Mouse (Mus musculus): ENCODE results near the gene Ccdc185. TPM values are rescaled to one million over a fixed set of nuclear protein-coding genes. Genes with fewer than 3 reads are reported as not detected.

Ccdc185 gene
- not detected in 2 replicates for polyA plus RNA-seq (2012; rRNA removed)

- no peak for DNase-seq (ENCODE audit: low spot score)
Measured at GRCm38 (mm10) chr1:182749080-182749479, at the start of gene Ccdc185. Ccdc185 (minus strand) TSS chr1:182749180.

DNA sequence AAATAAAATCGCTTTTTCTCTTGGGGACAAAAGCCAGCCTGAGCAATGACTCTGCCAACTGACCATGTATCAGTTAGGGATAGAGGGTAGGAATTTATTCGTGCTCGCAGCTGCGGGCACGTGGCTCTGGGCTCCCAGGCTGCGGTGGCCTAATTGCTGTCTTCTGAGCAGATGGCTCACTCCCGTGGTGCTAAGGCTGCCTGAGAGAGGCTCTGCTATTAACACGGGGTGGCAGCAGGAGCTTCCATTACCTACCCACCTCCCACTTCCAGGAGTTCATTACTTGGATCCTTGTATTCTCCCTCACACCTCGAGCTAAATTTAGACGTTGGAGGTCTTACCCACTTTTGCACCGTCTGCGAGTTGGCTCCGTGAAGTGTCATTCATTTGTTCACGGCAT, 48.1 kb upstream of the Ccdc185 start:
- DNase-seq (ENCODE audit: low spot score): no peak

DNA sequence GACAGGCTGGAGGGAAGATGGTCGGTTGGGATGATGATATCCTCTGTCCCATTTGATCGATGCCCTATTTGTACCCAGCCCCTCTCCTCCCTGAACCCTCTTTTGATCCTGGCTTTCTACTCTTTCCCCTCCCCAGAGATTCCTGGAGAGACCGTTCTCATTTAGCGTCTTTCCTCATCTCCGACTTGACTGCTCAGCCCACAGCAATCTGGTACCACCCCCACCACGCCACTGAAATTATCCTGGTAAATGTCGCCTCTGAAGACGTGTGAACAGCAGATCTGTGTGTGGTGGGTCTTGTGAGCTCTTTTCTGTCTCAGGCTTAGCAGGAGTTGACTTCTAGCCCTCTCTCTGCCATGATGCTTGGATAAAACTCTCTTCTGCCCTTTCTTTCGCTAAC, 45.6 kb upstream of the Ccdc185 start:
- DNase-seq (ENCODE audit: low spot score): no peak

GRCm38 (mm10) chr1:182794221-182794620, 45.2 kb upstream of the Ccdc185 start:
- DNase-seq (ENCODE audit: low spot score): no peak

DNA sequence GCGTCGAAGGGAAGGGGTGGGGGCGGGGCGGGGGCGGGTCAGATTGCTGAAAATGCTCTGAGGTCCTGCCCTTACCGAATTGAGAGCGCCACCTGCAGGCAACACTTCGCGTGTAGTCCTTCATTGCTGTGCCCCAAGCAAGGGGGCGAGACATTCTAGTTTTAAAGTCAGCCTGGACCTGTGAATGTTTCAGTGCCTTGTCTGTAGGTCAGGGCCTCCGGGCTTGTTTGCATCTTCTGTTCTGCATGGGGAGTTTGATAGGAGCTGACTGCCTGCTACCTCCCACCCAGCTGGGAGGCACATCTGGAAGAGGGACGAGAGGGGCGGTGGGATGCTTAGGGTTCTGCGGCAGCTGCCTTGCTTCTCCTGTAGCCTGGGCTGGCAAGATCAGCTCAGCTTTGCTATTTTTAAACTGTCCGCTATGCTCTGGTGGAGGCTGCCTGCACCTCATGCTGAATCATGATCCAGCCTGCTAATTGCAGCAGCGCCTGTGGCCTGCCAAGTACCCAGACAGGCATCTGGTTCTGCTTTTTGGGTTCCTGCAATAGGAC, 43.6 kb upstream of the Ccdc185 start:
- peak; percentile 29 for DNase-seq (ENCODE audit: low spot score)

DNA sequence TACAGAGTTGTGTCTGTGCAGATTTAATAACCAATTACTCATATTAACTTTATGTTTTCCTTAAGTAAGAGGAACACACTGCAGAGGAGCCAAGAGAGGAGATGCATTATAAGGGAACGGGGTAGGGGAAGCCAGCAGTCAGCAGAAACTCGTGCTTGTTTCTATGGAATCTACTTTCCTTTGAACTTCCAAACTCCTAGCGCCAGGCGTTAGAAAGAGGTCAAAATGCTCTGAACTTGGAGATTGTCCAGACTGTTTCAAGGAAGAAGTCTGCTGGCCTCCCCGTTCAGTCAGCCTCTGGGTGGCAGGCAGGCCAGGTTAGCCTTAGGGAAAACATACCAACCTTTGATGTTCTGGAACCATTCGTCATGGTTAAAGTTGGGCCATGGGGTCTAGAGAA, 39.9 kb upstream of the Ccdc185 start:
- DNase-seq (ENCODE audit: low spot score): no peak

GRCm38 (mm10) chr1:182787030-182787429, 38.0 kb upstream of the Ccdc185 start:
- DNase-seq (ENCODE audit: low spot score): no peak

DNA sequence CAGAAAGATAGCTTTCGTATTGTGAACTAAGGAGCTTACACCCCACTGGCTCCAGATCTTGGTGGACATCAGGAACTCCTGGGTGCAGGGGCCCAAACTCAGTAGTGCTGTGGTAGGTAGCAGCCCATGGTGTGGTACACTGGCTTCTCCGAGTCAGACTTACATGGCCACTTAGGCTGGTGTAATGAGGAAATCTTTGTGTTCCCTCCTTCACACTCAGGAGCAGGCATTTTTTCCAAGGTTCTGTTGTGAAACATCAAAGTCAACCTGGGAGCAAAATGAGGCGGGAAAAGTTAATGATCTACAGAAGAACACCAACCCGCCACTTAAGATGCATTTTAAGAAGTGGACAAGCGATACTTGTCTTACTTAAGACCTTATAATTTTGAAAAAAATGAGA, 36.5 kb upstream of the Ccdc185 start:
- DNase-seq (ENCODE audit: low spot score): no peak

DNA sequence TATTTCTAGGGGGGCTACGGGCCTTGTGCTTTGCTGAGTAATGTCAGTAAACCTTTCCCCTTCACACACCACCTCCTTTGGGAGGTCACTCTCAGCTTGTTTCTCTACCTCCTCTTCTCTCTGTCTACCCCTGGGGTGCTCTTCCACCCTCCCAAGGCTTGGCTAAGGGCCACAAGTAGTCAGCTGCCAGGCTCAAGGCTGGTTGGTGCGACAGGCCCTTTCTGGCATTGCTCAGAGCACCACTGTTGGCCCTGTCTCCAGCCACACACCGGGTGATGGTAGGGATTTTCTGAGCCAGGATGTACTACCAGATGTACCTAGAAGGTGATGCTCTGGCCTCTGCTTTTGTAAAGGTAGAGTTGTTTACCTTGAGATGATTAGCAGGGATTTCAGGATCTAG, 35.8 kb upstream of the Ccdc185 start:
- DNase-seq (ENCODE audit: low spot score): no peak

DNA sequence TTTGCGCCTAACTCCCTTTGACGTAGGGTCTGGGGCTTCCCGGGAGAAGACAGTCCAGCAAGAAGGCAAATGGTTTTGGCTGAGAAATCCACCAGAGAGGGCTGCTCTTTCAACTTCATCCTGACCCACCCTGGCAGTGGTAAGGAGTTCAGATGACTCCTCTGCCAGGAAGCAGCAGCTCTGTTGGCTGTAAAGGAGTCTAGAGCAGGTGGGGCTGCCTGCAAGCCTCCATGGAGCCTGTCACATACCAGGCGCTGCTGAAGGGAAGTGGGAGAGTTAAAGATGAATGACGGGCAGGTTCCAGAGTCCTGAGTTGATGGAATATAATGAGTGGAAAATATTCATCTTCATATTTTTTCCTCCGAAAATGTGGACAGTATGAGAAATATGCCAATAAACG, 34.8 kb upstream of the Ccdc185 start:
- no peak for DNase-seq (ENCODE audit: low spot score)

DNA sequence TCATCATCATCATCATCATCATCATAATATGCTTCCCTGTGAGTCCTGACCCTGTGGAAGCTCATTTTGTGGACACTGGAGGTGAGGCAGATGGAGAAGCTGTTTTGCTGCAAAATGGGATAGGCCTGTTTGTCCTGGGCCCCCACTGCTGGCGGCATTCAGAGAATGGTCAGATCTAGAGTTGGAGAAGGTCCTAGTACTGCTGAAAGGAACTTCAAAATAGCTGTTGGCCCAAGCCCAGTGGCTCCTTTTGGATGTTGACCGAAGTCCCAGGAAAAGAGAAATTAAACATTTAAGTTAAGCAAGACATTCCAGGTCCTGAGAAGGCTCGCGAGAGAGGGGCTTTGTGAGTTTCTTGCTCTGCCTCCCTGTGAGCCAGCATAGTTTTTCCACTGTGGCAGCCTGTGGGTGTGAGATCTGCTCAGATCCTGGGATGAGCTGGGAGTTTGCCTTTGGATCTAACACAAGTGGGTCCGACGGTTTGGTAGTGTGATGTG, 30.1 kb upstream of the Ccdc185 start:
- DNase-seq (ENCODE audit: low spot score): no peak

GRCm38 (mm10) chr1:182778225-182778624, 29.2 kb upstream of the Ccdc185 start:
- DNase-seq (ENCODE audit: low spot score): no peak

GRCm38 (mm10) chr1:182776749-182777410, 27.9 kb upstream of the Ccdc185 start:
- no peak for DNase-seq (ENCODE audit: low spot score)

DNA sequence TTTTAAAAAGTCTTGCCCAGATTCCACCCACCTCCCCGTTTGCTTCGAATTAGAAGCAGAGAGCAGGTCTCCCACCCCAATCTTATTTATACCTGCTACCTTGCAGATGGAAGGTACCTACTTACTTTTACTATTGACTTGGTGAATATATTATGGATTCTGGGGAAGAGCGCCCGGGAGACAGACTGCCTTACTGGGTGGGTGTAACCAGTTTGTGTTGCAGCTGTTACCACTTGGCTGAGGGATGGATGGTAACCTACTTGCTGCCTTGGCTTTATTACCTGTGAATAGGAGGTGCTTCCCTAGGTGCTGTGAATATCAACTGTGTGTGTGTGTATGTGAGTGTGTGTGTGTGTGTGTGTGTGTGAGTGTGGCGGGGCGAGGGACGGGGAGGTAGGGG, 26.6 kb upstream of the Ccdc185 start:
- no peak for DNase-seq (ENCODE audit: low spot score)

DNA sequence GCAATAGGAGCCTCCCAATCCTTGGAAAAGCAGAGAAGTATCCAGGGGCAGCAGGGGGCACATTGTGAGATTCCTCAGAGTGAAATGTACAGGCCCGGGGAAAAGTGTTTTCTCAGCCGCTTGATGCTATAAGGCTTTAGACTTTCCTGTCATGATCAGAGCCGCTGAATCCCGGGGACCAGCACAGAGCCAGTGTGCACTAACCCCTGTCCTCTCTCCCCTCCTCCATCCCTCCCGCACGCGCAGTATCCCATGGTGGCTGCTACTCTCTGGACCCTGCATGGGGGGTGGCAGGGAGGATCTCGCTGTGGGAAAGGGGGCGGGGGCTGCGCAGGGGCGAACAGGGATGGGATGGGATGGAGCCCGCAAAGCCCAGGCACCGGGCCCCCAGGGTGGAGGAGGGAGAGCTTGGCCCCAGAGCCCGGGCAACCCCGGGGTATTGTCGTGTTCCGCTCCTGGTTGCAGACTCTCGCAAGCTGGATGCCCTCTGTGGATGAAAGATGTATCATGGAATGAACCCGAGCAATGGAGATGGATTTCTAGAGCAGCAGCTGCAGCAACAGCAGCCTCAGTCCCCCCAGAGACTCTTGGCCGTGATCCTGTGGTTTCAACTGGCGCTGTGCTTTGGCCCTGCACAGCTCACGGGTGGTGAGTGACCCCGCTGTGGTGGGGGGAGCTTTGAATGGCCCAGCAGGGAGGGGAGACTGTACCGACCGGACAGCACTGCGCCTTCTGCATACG, 15.7 kb upstream of the Ccdc185 start:
- DNase-seq (ENCODE audit: low spot score): no peak

DNA sequence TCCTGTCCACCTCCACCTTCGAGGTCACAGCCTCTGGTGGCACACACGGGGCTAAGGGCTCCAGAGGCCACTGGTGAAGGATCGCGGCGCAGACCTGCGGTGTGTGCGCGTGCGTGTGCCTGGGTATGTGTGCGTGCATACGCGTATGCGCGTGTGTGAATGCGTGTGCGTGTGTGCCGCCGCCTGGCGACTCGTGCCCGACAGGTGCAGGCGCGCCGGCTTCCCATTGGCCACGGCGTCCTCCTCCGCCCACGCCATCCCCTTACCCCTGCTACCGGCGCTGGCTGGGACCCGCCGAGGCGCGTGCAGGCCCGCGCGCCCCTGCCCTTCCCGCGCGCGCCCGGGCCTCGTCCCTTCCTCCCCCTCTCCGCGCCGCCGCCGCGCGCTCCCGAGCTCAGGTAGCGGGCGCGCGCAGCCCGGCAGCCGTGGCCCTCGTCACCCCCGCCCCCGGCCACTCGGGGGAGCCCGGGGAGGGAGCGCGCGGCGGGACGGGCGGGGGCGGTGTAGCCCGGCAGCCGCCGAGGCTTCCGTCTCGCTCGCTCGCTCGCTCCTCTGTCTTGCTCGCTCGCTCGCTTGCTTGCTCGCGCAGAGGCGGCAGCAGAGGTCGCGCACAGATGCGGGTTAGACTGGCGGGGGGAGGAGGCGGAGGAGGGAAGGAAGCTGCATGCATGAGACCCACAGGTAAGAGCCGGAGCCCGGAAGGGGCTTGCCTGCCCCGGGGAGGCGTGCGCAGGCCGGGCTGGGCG, 14.9 kb upstream of the Ccdc185 start, which contains the start of gene Susd4:
TSS of gene Susd4 (plus strand) at position 145 of the 746 bp plus-strand sequence.
- peak; percentile 47 for DNase-seq (ENCODE audit: low spot score)

DNA sequence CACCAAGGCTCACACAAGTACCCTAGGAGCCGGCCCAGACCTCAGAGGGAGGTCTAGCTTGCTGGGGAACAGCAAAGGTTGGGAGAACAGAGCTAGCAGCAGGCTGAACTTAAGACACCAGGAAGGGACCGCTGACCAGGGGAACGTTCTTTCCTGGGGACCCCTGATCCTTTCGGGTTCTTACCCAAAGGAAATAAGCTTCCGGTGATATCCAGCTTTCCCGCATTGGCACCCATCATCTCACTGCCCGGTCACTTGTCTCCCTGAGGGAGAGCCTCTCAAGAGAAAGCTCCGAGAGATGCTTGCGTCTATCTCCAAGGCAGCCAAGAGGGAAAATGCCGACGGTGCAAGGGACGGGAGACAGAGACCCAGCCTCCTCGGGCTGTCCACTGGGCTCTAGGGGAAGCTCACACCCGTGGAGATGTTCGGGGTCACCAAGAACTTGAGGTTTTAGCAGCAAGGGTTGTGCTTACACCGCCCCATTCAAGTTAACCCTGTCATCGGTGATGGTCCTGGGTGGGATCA, 14.3 kb upstream of the Ccdc185 start:
- DNase-seq (ENCODE audit: low spot score): no peak

GRCm38 (mm10) chr1:182758783-182759182, 9.8 kb upstream of the Ccdc185 start:
- DNase-seq (ENCODE audit: low spot score): no peak

- DNase-seq (ENCODE audit: low spot score): no peak
Measured at GRCm38 (mm10) chr1:182754865-182755264, 5.9 kb upstream of the Ccdc185 start.

DNA sequence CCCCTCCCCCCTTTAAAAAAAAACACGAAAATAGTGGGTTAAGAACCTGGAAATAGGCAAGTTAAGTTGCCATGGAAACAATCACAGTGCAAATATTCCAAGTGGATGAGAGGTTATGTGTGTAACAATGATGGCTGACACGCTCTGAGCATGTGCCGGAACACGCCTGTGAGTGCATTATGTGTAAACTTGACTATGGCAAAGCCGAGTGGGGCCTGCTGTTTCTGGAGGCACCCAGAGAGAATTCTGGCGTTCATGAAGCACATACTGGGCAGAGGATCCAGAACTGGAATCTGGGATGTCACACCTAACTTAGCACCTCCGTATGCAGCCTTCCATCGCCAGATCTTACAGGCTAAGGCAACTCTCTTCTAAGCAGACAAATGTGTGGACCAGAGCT, 4.7 kb upstream of the Ccdc185 start:
- no peak for DNase-seq (ENCODE audit: low spot score)

DNA sequence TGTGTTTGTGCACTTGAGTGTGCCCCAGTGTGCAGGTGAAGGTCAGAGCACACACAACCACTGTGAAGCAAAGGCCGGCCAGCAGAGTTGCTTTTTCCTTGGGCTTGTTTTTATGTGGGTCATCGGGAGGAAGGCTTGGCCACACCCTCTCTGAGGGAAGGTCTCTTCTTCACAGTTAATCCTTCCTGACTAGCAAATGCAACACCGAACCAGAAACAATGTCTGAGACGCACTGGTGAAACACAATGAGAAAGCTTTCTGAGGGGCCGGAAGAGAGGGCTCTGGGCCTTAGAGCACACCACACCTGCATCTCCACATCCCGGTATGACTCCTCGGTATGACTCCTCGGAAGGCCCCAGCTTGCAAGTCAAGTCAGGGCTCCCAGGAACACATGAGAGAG, 2.3 kb upstream of the Ccdc185 start:
- no peak for DNase-seq (ENCODE audit: low spot score)

DNA sequence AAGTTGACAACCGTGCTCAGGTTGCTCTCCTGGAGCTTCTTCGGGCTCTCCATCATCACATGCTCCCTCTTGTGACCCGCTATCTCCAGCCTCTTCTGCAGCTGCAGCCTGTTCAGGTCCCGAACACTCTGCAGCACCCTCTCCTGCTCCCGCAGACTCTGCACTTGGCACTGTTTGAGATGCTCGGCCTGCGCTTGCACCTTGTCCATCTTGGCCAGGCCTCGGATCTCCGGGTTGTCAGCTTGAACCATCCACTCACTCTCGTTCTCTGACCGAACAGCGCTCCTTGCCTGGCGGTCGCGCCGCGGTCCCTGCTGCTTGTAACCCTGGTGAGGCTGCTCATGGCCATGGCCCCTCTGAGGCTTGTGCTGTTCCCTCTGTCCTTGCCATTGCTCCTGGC, 1.1 kb downstream of the Ccdc185 start:
- DNase-seq (ENCODE audit: low spot score): no peak
